Mouse (Mus musculus) small intestine, adult 2 months (tissue): Measurements from ENCODE around the gene Ptprf.

Experiments used
- CTCF ChIP-seq: fragments of 200-500 bp; IDR thresholded peaks from 2 replicates; pipeline ENCODE4 v1.5.1; 2012; ENCODE audit warnings: low read depth, mild to moderate bottlenecking, control low read depth, inconsistent platforms, low read length, moderate library complexity, mixed read lengths; ENCODE audit not compliant: insufficient replicate concordance, insufficient read length; ENCODE audit errors: extremely low read depth
- POLR2A ChIP-seq: fragments of 200-500 bp; IDR thresholded peaks from 2 replicates; pipeline ENCODE4 v1.6.1; 2012; ENCODE audit warnings: low read depth, mild to moderate bottlenecking, control low read depth, inconsistent platforms, low read length, moderate library complexity

GRCm38 (mm10) chr4:118243791-118244190, 47.4 kb downstream of the Ptprf start:
- TF ChIP-seq POLR2A (no peak), CTCF (no peak)
